Mouse (Mus musculus): Measurements from ENCODE around the gene Cacng1.

Cacng1 gene

DNA sequence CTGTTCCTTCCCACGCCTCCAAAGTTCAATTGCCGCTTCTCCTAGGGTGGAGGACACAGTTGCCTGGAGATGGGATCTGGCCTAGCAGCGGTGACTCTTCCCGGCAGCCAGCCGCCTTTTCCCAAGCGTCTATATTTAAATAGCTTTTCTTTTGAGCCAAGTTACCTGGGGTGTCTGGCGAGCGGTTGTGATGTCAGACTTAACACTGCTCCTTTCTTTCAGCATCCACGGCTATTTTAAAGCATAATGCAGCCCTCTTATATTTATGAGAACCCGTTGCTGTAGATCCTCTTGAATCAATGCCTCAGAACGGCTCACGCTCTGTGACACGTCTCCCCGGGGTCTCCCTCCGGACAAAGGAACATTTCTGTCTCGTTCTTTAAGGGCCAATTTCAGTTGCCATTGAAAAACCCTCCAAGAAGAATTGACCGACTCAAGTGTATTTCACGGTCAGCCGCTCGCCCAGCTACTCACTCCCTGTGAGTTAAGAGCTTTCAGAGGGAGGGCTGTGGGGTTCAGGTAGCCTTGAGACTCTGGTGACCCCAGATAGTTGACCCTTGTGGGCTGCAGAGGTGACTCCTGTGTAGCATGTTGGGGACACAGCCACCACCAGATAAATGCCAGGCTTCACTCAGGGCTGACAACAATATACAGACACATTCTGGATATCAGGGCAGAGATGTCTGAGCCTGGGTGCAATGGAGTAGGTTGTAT is 8.3 kb downstream of the Cacng1 start:
- no peak for DNase-seq (ENCODE audit: low spot score in 2 of 2)

DNA sequence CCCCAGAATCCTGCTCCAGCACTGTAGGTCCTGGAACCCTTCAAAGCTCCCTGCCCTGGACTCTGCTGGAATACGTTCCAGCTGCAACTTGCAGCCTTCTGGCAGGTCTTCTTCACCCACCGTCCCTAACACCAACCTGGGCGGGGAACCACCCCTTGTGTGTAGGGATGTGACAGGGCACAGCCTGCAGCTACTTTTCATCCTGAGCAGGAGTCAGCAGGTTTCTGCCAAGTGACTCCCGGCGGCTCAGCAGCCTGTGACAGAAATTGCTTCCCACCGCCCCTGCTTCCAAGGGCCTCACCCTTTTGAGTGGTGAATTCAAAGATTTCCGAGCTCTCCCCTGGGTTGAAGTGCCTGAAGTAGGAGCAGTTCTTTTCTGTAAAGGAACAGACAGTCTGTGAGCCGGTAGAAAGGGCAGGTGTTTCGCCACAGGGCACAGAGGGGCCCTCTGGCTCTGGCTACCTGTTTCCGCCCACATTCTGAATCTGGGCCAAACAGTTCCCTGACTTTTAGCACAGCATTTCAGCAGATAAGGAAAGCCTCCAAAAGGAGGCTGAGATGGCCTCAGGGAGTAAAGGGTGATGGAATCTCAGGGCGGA is 10.7 kb downstream of the Cacng1 start:
- DNase-seq (ENCODE audit: low spot score in 2 of 2), result no peak

DNA sequence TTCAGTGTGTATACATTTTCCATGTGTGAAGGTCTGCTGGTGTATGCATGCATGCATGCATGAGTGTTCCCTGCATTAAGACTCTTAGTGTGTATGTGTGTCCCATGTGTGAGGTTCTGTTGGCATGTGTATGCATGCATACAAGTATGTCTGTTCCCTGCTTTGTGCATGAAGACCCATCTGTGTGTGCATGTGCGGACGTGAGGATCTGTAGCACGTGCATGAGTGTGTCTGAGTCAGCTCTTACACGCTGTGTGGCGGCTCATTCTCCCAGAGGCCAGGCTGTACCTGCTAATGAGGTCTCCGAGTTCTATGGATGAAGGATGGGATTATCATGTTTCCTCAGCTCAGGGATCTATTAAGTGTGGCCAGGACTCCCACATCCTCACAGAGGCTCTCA is 11.3 kb downstream of the Cacng1 start:
- no peak for DNase-seq (ENCODE audit: low spot score in 2 of 2)

DNA sequence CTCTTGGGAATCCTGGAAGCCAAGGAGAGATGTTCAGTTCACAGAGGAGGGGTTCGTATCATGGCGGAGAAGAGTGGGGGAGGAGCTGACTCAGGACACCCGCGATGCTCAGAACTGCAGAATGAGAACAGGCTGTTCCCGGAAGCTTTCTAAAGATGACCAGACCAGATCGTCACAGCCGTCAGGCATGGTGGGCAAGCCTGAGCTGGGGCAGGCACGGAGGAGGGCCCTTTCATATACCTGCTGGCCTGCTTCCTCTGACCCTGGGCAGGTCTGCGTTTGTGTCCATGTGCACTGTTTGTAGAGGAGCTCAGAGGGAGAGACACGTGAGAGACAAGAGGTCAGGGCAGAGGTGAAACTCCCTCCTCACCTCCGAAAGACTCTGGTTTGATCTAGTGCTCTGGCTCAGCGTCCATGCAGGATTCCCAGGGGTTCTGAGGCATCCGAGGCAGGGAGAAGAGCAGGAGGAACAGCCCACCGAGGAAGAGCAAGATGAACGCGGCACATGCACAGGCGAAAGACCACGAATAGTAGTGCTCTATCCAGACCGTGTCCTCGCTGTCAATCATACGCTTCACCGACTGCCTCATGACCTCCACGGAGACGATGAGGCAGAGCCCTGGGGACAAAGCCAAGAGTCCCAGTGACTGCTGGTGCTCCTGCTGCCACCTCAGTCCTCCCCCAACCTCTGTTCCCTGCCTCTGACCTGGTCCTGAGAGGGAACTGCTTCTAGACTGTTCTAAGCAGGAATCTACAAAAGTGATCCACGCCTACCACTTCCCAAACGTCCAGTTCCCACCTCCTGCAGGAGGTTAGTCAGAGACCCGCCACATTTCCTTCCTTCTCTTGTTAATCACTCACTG is 12.8 kb downstream of the Cacng1 start:
- no peak for DNase-seq (ENCODE audit: low spot score in 2 of 2)

DNA sequence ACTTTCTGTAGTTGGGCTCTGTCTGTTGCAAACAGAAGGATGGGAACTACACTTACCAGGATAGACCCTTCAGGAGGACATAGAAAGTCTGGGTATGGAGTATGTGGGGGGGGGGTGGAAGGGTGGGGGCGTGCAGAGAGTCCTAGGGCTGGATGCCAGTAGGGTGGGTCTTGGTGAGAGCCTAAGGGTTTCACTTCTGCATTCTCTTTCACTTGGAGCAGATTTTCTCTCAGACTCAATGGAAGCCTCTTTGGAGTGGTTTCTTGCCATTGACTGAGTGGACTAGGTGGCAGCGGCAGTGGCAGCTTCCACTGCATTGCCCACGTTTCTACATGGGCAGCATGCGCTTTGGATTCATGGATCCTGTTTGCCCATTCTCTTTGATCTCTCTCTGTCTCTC is 16.4 kb downstream of the Cacng1 start:
- DNase-seq (ENCODE audit: low spot score in 2 of 2), result no peak

DNA sequence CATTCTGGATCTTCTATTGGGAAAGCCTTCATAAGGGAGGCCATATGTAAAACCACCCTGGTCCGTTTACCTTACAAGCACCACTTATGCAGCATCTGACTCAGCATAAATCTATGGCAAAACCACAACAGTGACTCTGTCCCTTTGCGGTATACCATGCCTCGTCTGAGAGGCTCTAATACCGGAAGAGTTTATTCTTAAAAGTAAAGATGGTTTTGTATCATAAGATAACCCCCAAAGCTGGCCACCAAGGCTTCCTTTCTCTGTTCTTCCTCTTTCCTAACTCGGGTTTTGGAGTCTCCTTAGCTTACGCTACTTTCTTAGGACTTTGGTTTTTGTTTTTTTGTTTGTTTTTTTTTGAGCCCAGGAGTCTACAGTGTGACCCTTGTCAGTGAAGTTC is 23.0 kb downstream of the Cacng1 start:
- DNase-seq (ENCODE audit: low spot score in 2 of 2), result no peak

DNA sequence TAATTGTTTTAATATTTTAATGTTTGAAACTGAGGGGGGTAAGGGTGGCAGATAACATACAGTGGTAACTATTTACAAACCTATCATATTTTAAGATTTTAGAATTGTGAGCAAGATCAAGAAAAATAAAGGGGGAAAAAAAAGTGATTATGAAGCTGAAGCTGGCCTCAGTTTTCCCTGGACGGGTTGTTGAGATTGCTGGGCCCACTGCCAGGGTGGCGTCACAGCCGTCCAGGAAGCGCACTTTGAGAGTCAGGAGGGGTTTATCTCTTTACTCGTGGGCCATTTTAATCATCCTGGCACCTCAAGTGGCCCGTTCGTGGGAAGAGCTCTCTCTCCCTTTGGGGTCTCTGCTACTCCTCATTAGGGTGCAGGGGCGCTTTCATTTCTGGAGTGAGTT is 24.8 kb downstream of the Cacng1 start:
- no peak for DNase-seq (ENCODE audit: low spot score in 2 of 2)

DNA sequence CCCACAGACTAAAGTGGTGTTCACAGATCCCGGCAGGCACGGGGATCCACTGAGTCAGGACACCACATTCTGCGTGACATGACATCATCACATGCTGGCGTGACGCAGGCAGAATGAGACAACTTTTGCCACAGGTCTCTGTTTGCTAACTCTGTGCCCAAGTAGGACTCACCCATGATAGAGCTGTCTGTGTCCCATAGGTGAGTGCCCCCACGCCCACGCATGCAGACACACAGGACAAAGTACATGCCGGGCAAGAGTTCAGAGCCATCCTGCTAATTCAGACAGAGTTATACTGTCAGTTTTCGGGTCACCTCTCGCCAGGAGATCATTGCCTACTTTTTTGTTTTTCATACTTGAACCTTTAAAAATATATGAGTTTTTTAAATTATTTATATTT is 27.8 kb downstream of the Cacng1 start:
- no peak for DNase-seq (ENCODE audit: low spot score in 2 of 2)

DNA sequence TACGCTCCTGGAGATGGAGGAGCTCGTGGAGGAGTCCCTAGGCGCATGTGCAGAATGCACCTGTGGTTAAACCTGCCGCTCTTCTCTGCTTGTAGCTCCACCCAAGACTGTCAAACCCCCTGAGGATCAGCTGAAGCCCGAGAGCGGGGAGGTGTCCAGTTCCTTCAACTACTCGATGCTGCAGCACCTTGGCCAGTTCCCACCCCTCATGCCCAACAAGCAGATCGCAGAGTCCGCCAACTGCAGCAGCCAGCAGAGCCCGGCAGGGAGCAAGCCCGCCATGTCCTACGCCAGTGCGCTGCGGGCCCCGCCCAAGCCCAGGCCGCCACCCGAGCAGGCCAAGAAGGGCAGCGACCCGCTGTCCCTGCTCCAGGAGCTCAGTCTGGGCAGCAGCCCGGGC is 30.0 kb downstream of the Cacng1 start:
- DNase-seq (ENCODE audit: low spot score in 2 of 2), result no peak

DNA sequence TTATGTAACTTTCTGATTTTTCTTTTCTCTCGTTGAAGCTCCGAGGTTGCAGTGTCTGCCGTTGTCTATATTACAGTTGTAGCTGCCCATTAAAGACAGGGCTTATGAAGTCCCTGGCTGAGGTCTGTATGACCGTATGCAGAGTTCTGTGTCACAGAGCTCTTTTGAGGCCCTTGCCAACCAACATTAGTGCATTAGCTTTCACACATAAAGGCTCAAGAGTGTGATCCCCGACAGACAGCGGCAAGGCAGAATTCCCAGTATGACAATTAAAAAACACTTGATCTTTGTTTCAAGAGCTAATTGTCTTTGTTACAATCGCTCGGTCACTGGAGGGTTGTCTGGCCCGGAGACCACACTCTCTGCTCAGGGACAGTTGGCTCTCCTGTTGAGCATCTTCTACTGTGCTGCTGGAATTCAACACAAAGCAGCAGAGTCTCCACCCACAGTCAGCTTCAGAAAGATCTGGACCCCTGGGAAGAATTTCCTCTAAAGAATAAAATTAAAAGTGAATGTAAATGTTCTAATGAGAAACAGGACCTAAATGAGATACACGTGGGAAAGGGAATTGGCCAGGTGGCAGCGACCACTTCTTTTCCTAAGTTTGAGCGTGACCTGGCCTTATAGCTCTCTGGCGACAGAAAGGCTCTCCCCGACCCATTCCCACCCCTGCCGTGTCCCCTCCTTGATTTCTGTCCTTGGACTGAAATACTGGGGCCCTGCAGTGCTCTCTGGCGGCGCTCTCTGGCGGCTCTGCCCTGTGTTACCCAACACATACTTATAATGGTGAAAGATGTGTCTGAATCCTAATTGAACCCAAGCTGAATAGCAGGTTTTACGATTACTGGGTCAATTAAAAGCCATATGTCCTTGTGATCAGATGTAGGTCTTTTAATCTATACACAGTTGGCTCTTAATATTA is 32.5 kb downstream of the Cacng1 start:
- no peak for DNase-seq (ENCODE audit: low spot score in 2 of 2)

DNA sequence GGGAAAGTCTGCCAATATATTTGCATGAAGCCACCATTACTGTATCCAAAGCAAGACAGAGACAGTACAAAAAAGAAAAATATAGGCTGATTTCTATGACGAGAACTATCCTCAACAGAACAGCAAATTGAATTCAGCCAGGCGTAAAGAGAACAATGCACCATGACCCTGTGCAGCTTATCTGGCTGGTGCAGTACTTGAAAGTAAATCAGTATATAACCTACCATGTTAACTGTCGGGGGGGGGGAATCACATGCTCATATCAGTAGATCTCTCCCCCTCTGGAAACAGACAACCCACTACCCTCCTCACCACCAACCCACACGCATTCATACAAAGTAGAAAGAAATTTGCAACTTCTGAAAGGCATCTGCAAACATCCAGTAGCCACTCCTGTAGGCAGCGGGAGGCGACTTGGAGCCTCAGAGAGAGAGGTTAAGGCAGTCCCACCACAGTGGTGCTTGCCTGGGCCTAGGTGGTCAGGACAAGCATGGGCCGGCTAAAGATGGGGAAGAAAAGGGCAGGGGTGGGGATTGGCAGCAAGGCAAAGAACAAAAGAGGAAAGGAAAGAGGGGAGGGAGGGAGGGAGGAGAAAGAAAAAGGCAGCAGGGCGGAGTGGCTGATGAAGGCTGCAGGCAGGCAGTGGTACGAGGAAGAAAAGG is 33.5 kb downstream of the Cacng1 start:
- DNase-seq (ENCODE audit: low spot score in 2 of 2), result no peak

DNA sequence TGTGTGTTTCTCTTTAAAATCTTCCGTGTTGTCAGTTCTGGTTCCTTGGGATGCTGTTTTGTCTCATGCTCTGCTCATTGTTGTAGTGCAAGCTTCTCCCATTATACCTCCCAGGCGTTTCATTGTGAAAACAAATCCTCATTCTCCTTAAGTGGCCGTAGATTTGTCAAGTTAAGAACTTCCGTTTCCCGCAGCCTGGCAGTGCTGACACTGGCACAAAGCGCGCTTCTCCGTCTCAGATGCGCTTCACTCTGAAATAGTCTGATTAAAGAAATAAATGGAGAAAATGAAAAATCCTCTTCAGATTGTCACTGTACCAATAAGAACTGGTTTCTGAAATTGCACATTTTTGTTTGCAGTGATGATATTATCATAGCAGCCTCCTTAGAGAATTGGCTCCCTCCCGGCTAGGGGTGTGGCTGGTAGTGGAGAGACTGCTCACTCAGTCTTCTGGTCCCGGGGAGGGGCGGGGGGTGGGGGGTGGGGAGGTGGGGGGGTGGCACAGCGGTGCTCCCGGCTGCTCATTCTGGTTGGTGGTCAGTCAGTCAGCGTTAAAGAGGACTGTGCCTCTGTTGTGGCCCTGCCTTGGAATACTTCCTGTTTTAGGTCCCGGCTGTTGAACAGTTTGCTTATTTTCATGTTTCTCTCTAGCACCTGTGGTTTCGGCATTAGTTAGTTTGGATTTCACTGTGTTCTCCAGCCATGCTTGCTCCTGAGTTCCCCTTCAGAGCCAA is 39.9 kb downstream of the Cacng1 start:
- no peak for DNase-seq (ENCODE audit: low spot score in 2 of 2)

DNA sequence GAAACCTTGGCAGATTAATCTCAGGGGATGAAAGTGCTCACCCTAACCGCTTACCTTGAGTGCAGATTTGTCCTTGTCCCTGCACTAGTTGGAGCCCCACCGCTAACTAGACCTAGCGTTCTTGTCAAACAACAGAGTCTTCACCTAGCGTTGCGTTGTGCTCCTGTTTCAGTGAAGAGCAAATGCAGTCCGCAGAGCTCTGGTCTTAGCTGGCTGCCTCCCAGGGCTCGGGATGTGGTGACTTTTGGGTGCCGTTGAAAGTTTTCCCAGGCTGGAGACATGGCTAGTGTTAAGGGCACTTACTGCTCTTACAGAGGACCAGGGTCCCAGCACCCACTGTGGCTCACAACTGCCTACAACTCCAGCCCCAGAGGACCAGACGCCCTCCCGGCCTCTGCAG is 41.1 kb downstream of the Cacng1 start:
- no peak for DNase-seq (ENCODE audit: low spot score in 2 of 2)

DNA sequence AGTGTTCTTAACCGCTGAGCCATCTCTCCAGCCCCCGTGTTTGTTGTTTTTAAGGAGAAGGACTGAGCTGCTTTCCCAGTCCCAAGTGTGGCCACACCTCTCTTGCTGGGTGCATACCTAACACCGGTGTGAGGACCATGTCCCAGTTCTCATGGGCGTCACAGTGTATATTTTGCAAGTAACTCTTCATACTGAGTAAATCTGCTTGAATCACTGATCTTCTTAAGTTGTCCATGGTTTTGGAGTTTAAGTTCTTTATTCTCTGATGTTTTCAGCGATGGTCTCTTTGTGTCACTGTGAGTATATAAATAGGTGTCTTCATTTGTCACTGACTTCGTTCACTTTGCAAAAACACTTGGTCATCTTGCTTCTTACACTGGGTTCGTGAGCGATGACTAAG is 41.7 kb downstream of the Cacng1 start:
- DNase-seq (ENCODE audit: low spot score in 2 of 2), result no peak

DNA sequence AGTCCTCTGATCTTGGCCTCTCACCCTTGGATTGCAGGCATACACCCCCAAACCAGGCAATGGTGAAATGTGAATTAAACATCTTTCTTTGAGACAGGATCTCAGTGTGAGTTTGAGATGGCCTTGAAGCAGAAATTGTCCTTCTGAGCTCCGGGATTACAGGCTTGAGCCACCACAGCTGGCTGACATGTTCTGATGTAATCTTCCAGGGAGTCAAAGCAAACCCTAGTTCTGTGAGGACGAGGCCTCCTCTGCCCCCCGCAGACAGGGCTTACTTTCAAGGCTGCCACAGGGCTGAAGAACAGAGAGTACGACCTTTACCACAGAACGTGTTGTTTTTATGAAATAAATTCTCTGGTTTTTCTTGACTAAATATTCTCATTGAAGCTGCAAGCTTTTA is 42.3 kb downstream of the Cacng1 start:
- no peak for DNase-seq (ENCODE audit: low spot score in 2 of 2)

DNA sequence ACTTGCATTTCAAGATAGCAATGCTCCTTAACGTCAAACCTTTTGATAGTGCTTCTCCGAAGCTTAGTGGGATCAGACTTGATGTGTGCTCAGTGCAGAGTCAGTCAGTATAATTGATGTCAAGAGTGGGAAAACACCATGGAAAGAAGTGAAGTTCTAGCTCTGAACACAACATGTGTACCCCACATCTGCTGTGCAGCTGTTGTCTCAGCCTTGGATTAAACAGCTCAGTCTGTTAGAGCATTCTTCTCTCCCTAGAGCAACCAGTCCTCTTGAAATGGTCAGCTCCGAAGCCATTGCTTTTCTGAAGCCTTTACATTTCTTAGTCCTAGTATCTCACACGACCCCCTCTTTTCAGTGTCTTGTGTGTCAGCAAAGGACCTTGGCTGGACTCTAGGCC is 47.3 kb downstream of the Cacng1 start:
- no peak for DNase-seq (ENCODE audit: low spot score in 2 of 2)

DNA sequence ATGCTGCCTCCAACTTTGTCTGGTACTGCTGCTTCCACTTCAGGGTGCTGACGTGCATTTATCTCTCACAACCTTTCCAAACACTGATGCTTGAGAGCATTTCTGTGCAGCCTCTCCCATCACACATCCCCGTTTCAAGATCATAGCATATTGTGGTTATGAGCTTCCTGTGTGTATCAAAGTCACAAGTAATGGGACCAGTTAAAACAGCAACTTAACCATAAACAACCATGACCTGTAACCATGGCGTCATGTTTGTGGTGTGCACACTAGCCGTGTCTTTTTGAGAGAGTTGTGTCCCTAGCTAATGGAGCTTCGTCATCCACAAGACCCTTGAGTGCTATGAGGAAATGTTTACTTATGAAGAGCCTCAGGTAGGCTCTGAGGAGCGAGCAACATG is 48.1 kb downstream of the Cacng1 start:
- DNase-seq (ENCODE audit: low spot score in 2 of 2), result no peak

DNA sequence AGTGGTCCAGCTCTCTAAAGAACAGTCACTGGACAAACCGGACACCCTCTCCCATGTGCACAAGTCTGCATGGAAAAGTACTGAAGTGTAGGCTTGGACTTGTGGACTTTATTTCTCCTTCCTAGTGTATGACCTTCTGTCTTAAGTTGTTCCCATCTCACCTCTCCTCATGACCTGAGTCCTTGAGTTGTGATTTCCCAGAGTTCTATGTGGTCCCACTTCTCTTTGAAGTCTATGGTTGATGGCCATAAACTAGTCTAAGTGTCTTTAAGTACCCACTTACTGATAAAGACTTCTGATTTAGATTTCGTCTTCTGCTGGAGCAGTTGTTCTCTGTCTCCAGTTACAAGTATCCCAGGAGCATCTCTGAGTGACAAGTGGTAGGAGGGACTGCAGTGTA is 48.8 kb downstream of the Cacng1 start:
- DNase-seq (ENCODE audit: low spot score in 2 of 2), result no peak

DNA sequence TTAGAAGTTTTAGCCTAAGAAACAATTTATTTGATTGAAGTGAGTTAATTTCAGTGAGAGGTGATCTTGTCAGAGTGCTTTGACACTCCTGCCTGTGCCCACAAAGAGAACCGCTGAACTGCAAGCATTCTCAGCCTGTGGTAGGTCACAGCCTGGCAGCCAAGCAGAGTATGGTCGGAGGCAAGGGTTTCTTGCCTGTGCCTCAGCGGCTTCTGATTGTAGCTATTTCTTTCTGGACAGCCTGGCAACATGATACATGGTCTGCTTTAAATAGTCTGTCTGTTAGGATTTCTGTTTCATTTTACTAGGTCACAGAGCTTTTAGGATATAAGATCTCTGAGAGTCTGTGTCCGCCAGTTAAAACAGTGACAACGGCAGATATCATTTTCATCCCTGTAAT is 53.7 kb downstream of the Cacng1 start:
- DNase-seq (ENCODE audit: low spot score in 2 of 2), result no peak

DNA sequence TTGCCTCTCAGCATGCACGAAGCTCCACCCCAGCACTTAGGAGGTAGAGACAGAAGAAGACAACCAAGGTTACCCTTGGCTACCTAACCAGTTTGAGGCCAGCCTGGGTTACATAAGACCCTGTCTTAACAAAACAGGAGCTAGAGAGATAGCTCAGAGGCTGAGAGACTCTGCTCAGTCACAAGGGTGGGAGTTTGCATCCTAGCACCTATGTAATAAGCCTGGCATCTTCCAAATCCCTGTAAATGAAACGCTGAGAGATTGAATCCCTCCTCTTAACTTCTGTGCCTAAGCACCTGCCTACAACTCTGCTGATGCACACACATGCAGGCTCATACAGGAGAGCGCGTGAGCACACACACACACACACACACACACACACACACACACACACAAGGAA is 55.9 kb downstream of the Cacng1 start:
- DNase-seq (ENCODE audit: low spot score in 2 of 2), result no peak

DNA sequence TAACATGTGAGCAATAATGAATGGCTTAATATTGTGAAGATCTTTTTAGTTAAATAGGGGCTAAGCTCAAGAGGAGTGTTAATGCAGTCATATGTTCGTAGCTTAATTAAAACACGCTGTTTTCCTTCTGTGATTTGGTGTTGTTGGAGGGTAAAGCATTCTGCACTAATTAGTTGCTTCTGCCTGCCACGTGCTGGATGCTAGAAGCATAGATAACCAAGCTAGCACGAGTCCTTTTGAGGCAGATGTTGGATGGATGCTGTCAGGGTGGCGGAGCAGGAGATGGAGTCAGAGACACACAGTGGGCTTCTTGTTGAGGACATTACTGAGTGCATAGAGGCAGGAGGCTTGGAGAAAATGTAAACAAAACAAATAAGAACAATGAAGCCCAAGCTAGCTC is 59.2 kb downstream of the Cacng1 start:
- DNase-seq (ENCODE audit: low spot score in 2 of 2), result no peak
